Mouse (Mus musculus): ENCODE data around the gene Atp6v1f.

DNA sequence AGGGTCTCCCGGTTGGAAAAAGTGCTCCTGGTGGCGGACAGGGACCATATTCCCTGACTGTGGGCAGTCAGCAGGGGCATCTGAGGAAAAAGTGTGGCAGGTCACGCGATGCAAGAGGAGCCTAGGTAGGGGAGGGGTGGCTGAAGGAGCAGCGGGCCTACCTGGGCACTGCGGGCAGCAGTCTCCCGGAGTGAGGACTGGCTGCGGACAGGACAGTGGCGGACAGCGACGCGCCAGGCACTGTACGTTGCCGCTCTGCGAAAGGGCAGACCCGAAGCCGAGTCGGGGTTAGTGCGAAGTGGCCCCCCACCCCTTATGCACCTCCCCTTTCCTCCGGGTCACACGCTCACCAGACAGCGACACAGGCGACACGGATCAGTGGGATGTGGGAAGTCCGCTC is 28.8 kb downstream of the Atp6v1f start:
- no peak for TF ChIP-seq CTCF (IDR thresholded peaks at IDR 0.05; ENCODE audit: insufficient read depth, low read length)
- no peak for TF ChIP-seq POLR2A (IDR thresholded peaks at IDR 0.05; ENCODE audit: borderline replicate concordance, extremely low read depth, low read depth, low read length)
